Mouse (Mus musculus): ENCODE data around the gene Tex22.

The Tex22 gene

GRCm38 (mm10) chr12:113074329-113075062 lies at the start of gene Tex22:
TSS of gene Tex22 (plus strand) at chr12:113074502.
- DNase-seq, result peak; percentile 89

DNA sequence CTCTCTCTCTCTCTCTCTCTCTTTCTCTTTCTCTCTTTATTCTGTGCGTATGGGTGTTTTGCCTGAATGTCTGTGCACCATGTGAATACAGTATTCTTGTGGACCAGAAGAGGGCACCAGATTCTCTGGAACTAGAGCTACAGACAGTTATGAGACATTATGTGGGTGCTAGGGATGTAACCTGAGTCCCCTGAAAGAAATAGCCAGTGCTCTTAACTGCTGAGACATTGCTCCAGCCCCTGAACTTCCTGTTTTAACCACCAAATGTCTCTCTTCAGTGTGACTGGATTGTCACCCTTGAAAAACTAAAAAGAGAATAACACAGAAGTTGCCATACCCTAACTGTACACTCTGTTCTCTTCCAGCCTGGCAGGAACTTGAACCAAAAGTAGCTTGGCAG lies 47.7 kb upstream of the Tex22 start:
- DNase-seq, result no peak

DNA sequence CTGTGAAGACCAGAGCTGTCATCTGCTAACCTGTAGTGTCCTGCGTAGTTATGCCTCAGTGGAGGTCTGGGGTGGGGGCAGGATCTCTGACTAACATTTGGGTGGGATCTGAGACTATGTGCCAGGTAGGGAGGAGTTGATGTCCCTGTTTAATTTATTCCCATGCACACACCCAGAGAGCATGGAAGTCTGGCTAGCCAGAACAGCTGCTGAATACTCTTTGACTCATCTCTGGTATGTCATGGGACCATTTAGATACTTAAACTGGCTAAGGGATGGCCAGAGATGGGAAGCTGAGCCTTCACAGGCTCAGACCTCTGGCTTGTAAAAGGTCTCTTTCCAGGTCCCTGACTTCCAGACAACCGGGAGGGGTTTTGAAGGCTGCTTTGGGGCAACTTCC lies 46.8 kb upstream of the Tex22 start:
- DNase-seq, result no peak

GRCm38 (mm10) chr12:113028067-113028466 lies 46.2 kb upstream of the Tex22 start:
- DNase-seq, result peak in 1 of 2 experiments; percentile 47

- DNase-seq, result no peak
Measured at GRCm38 (mm10) chr12:113028898-113029297, 45.4 kb upstream of the Tex22 start.

DNA sequence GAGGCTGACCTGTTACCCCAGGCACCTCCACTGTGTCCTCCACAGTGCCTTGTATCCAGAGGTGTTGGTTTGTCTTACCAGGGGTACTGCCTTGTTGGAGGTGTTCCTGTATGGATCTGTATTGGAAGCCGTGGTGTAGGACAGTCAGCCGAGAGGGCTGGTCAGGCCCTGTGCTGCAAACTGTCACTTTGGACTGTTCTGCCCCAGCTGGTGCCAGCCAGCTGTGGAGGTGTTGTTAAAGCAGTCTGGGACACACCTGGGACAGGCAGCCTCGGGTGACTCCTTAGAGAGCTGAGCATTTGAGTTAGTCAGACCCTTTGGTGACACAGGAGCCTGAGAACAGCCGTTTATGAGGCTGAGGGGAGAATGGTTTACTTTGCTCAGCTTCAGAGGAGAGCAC lies 44.3 kb upstream of the Tex22 start:
- no peak for DNase-seq

DNA sequence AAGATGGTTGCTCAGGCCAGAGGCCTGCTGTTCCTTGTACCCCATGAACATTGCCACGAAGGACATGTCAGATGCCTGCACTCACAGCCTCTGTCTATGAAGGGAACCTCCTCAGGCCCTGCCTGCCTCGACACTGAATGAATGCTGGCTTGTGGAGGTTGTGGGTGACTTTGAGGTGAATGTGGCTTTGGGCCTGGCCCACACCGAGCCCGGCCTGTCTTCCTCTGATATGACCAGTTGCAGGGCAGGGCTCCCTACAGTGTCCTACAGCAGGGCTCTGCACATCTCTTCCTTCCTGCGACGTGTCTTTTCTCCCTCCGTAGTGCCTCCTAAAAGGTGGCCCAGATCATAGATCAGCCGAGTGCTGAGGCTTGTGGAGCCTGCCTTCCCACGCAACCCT lies 43.3 kb upstream of the Tex22 start:
- DNase-seq, result no peak

GRCm38 (mm10) chr12:113031441-113031840 lies 42.9 kb upstream of the Tex22 start:
- DNase-seq, result no peak

DNA sequence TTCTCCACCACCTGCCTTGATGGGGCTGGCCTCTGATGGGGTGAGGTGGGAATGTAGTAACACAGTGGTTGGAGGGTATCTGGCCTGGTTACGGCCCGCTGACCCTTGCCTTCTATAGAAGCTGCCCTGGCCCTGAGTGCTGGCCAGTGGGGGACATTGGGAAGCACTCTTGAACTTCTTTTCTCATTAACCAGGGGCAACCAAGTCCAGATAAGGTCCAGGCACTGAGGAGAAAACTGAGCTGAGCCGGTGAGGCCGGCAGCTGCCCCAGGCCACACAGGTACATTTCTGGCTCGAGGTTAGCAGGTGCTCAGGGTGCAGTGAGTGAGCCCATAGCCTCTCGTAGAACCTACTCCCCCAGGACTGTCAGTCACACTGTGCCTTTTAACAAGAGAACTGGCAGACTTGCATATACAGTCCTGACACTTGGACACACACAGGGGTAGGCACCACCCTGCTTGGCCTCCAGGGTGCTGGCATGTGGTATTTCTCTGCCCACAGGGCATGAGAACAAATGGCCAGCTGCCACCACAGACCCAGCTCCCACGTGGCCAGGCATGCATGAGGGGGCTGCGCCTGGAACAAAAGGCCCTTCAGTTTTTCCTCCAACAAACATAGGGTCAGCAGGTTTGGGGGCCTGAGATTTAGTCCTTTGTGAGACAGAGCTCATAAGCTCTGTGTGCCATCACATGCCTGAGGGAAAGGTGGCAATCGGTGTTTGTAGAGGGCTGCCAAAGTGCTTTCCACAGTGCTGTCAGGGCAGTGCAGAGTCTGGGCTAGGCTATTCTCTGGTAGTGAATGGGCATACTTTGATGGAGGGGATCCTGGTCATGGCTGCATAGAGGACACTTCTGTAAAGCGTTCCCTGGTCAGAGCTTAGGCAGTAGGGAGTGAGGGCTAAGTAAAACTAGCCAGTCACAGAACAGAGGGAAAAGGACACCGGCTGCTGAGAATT lies 41.7 kb upstream of the Tex22 start:
- DNase-seq, result no peak

DNA sequence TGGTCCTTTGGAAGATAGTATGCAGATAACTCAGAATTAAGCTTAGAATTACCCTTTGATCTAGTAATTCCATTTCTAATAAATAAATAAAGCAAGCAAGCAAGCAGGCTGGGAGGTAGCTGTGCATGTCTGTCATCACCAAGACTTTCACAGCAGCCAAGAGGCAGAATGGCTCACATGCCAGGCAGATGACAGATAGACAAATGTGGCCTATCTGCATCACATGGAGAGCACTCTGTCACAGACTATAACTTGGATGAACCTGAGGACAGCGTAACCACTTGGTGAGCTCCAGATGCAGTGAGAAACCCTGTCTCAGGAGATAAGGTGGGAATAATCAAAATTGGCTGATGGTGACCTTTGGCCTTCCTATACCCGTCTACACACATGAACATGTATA lies 39.2 kb upstream of the Tex22 start:
- no peak for DNase-seq

DNA sequence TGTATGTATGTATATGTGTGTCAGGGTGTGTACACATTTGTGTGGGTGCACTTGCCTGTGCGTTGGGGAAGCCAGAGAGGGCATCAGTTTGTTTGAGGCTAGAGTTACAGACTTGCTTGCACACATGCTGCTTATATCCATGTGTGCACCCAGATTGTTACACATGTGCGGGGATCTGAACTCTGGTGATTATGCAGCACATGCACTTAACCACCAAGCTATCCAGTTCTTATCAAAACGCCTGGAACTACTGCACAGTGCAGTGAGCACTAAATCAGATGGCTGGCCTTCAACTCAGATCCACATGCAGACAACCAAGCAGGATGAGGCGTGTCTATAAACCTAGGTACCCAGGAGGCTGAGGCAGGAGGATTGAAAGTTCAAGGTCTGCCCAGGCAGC lies 37.3 kb upstream of the Tex22 start:
- DNase-seq, result no peak

DNA sequence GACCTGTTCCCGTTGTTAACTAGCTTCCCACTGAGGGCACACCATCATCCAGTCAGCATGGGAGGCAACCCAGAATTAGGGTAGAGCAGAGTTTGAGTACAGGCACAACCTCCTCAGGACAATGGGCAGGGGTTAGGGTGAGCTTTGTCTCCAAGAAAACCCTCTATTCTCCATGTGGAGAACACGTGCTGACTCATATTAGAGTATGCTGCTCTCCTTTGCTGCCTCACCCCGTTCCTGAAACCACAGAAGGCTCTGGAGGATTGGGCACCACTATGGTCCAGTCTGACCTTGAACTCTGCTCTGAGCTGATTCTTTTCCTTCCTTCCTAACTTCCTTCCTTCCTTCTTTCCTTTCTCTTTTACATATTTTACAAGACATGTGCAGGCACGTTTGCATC lies 35.9 kb upstream of the Tex22 start:
- no peak for DNase-seq

DNA sequence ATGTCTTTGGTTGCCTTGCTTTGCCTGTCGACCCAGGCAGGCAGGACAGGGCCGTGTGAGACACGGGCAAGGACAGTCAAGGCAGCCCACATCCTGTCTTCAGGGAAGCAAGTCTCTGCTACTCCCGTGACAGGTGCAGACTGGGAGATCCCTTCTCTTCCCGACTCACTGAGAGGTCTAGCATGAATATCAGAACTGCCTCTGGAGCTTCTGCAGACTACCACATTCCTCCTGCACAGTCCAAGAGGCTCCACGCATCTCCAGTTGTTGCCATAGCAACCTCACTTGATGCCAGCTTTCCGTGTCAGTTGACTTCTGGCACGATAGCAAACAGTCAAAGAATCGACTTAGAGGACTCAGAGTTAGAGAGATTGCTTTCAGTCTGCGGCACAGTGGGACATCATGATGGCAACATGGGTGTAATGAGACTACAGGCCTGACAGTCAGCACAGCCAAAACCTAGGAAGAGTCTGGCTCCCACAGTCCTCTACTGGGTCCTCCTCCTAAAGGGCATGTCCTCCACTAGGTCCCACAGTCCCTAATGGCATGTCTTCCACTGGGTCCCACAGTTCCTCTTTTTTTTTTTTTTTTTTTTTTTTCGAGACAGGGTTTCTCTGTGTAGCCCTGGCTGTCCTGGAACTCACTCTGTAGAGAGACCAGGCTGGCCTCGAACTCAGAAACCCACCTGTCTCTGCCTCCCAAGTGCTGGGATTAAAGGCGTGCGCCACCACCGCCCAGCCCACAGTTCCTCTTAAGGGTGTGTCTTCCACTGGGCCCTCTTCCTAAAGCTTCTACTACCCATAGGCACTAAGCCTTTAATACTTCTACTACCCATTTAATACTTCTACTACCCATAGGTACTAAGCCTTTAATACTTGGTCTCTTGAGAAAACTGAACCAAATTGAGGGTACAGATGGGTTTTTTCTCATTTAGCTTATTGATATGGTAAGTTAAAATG lies 32.5 kb upstream of the Tex22 start:
- DNase-seq, result peak; percentile 36 to 56

DNA sequence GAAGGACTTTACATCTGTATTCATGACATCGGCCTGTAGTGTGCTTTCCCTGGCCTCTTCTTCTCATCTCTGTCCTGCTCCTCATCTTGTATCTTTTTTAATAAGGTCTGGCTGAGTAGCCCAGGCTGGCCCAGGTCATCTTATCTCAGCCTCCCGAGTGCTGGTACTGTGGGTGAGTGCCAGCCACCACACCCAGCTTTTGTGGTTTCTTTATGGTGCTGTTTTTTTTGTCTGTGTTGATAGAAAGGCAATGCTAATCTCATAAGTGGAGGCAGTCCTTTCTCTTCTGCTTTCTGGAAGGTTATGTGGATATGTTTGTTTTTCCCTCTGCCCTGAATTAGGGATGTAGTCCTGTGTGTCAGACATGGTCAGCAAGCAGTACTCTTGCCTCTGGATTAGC lies 31.8 kb upstream of the Tex22 start:
- no peak for DNase-seq

- peak in 1 of 2 experiments; percentile 56 for DNase-seq
Measured at GRCm38 (mm10) chr12:113044916-113045677, 29.2 kb upstream of the Tex22 start.

- no peak for DNase-seq
Measured at GRCm38 (mm10) chr12:113046861-113047260, 27.4 kb upstream of the Tex22 start.

- DNase-seq, result no peak
Measured at GRCm38 (mm10) chr12:113048103-113048502, 26.2 kb upstream of the Tex22 start.

DNA sequence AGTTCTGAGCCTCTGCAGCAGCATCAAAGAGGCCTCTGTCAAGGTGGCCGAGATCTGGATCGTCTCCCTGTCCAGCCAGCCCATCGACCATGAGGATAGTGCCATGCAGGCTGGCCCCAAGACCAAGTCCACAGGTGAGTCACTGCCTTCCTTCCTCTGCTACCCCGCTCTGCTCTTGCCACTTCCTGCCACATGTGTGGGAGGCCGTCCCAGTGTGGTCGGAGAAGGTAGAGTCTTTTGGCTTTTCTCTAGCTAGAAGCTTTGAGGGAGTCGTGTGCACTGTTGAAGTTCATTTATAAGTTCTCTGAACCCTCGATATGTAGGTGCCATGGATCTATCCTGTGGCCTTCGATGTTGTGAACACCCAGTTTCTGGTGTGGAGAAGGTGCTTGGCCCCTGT lies 24.5 kb upstream of the Tex22 start:
- DNase-seq, result no peak

GRCm38 (mm10) chr12:113050671-113051070 lies 23.6 kb upstream of the Tex22 start:
- no peak for DNase-seq

DNA sequence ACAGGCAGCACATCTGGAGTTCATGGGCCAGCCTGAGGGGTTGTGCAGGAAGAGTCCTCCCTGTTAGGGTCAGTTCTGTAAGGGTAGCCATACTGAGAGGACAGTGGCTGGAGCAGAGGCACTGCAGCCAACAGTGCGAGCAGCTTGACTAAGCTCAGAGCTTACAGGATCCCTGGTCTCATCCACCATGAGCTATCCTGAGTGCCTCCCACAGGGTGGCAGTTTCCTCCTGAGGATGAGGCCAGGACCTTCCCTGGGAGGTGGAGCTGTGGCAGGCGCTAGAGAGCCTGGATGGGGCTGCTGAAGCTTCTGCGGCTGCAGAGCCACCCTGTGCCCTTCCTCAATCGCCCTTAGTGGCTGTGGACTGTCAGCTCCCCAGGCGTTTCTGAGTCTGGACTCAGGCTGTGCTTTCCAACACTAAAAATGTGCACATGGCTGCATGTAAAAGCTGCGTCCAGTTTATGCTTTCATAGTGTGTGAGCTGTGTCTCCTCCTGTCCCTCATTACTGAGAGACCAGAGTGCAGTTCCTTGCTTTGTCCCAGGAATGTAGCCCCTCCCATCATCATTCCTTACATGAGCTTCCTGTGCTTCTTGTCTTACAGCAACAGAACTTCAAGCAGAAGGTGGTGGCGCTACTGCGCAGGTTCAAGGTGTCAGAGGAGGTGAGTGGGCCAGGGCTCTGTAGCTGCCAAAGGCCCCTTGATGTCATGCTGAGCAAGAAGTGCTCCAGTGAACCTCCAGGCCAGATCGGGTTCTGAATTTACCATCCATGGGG lies 22.5 kb upstream of the Tex22 start:
- DNase-seq, result peak; percentile 34 to 64

GRCm38 (mm10) chr12:113056089-113056488 lies 18.2 kb upstream of the Tex22 start:
- DNase-seq, result no peak

Data from lung, postnatal 4 days (tissue).